Mouse (Mus musculus): Measurements from ENCODE around the gene Slc25a35.

Slc25a35 gene

GRCm38 (mm10) chr11:69010400-69011323, 42.7 kb downstream of the Slc25a35 start:
- CTCF ChIA-PET, result interaction anchor here in 3 of 4 experiments (0.6 to 2.0 kb wide), 8 partner anchors 18 to 1367 kb away, joined by 3 to 10 read pairs (median 4); no protein-coding TSS in a partner anchor

DNA sequence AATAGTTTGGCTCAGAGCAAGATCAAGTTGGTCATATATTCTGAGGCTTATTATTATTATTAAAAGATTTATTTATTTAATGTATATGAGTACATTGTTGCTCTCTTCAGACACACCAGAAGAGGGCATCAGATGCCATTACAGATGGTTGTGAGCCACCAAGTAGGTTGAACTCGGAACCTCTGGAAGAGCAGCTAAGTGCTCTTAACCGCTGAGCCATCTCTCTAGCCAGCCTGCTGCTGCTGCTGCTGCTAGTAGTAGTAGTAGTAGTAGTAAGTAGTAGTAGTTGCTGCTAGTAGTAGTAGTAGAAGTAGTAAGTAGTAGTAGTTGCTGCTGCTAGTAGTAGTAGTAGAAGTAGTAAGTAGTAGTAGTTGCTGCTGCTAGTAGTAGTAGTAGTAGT, 43.5 kb downstream of the Slc25a35 start:
- CTCF ChIA-PET, result interaction anchor here (0.6 to 2.0 kb wide), 11 partner anchors 17 to 1368 kb away, joined by 3 to 10 read pairs (median 4); no protein-coding TSS in a partner anchor
- POLR2A ChIA-PET, result interaction anchor here in 3 of 4 experiments (0.6 to 4.0 kb wide), 70 partner anchors 8 to 773 kb away, joined by 3 to 39 read pairs (median 5); partner anchors contain the start of genes Borcs6 (in 3 of the 3), Per1 (in 2 of the 3), 9130213A22Rik (in 1 of the 3) and Aloxe3 (in 1 of the 3)

More at GRCm38 (mm10) chr11:69010400-69011323, 42.7 kb downstream of the Slc25a35 start:
- POLR2A ChIA-PET, result interaction anchor here in 3 of 4 experiments (0.8 to 4.0 kb wide), 30 partner anchors 10 to 225 kb away, joined by 3 to 39 read pairs (median 7); partner anchors contain the start of genes Borcs6 (in 2 of the 3), Per1 (in 2 of the 3), Aurkb (in 1 of the 3) and Slc25a35 (in 1 of the 3)

- POLR2A ChIA-PET, result interaction anchor here (0.5 to 4.0 kb wide), 103 partner anchors 8 to 773 kb away, joined by 3 to 39 read pairs (median 4); partner anchors contain the start of genes Borcs6 (in 3 of the 4), Ndel1 (in 2 of the 4), 9130213A22Rik (in 1 of the 4) and Aloxe3 (in 1 of the 4)
- CTCF ChIA-PET, result interaction anchor here (0.5 to 2.3 kb wide), 14 partner anchors 17 to 114 kb away, joined by 3 to 13 read pairs (median 4); no protein-coding TSS in a partner anchor
Observed at GRCm38 (mm10) chr11:69012071-69012601, 44.2 kb downstream of the Slc25a35 start.

- POLR2A ChIA-PET, result interaction anchor here in 3 of 4 experiments (0.5 to 3.6 kb wide), 29 partner anchors 8 to 564 kb away, joined by 3 to 15 read pairs (median 3); partner anchors contain the start of genes Borcs6 (in 1 of the 3), Trp53 (in 1 of the 3) and Wrap53 (in 1 of the 3)
- CTCF ChIA-PET, result interaction anchor here in 2 of 4 experiments (0.5 to 1.2 kb wide), 3 partner anchors 20 to 141 kb away, joined by 3 to 4 read pairs (median 4); no protein-coding TSS in a partner anchor
Observed at GRCm38 (mm10) chr11:69015644-69016441, 47.9 kb downstream of the Slc25a35 start, which contains the start of gene Ctc1. Gene Ctc1, plus strand, starts transcription at chr11:69015911.

GRCm38 (mm10) chr11:69016755-69017154, 48.8 kb downstream of the Slc25a35 start:
- CTCF ChIA-PET, result interaction anchor here in 2 of 4 experiments (1.0 to 1.2 kb wide), 2 partner anchors 19 to 23 kb away, joined by 3 to 4 read pairs; no protein-coding TSS in a partner anchor
- POLR2A ChIA-PET, result interaction anchor here in 3 of 4 experiments (0.5 to 3.6 kb wide), 24 partner anchors 8 to 114 kb away, joined by 3 to 15 read pairs (median 3); partner anchors contain the start of gene Borcs6 (in 1 of the 3)

DNA sequence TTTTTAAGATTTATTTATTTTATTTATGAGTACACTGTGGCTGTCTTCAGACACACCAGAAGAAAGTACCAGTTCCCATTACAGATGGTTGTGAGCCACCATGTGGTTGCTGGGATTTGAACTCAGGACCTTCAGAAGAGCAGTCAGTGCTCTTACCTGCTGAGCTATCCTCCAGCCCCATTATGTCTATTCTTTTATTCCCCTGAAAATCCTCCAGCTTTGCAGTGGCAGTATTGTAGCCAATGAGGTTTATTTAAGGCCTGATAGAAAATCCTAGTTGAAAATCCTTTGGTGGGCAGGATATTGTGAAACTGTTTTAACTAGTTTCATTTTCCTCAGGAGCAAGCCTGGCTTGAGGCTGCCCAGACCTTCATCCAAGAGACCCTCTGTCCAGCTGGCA, 52.8 kb downstream of the Slc25a35 start:
- POLR2A ChIA-PET, result interaction anchor here in 3 of 4 experiments (0.6 to 1.9 kb wide), 10 partner anchors 9 to 78 kb away, joined by 4 to 8 read pairs (median 4); no protein-coding TSS in a partner anchor
- CTCF ChIA-PET, result interaction anchor here in 2 of 4 experiments (0.5 to 1.4 kb wide), 3 partner anchors 16 to 133 kb away, joined by 3 to 17 read pairs (median 5); no protein-coding TSS in a partner anchor

All from embryonic stem cell, embryonic (primary cell).